Mouse (Mus musculus) embryonic facial prominence, embryonic 14.5 days (tissue): Measurements from ENCODE around the gene Srp9. TPM values are rescaled to one million over a fixed set of nuclear protein-coding genes. Genes with fewer than 3 reads are reported as not detected.
"Not testable (repeated sequence)": the region's sequence is repeated elsewhere in the genome, so short reads cannot be mapped to it uniquely, and the experiment has no call there.

Source experiments
- ATAC-seq: fragments of 200-750 bp; cut with Nextera tagmentation; 2 replicates; pipeline ENCODE4 v1.8.0; 2017; ENCODE audit warnings: low read depth, moderate number of reproducible peaks, moderate TSS enrichment
- DNase-seq: peaks from one replicate; pipeline ENCODE4 v3.0.0-alpha.2; 2015; ENCODE audit warnings: low spot score
- H3K27ac ChIP-seq: fragments of 300-500 bp; sonication (generic); replicated peaks from 2 replicates; pipeline ENCODE4 v1.5.1; 2014; ENCODE audit warnings: low read depth, mild to moderate bottlenecking, low read length, moderate library complexity
- H3K27me3 ChIP-seq: fragments of 300-500 bp; sonication (generic); replicated peaks from 2 replicates; pipeline ENCODE4 v1.6.1; 2014; ENCODE audit warnings: low read length; ENCODE audit not compliant: control insufficient read depth, insufficient read depth
- H3K36me3 ChIP-seq: fragments of 300-500 bp; sonication (generic); 2 replicates; pipeline ENCODE4 v1.6.1; 2014; ENCODE audit warnings: low read length, mixed read lengths; ENCODE audit not compliant: control insufficient read depth, insufficient read depth
- H3K4me1 ChIP-seq: fragments of 300-500 bp; sonication (generic); 2 replicates; pipeline ENCODE4 v1.6.1; 2014; ENCODE audit warnings: antibody characterized with exemption, low read length; ENCODE audit not compliant: control insufficient read depth, insufficient read depth
- H3K4me2 ChIP-seq: fragments of 300-500 bp; sonication (generic); 2 replicates; pipeline ENCODE4 v1.6.1; 2014; ENCODE audit warnings: low read depth, mild to moderate bottlenecking, low read length, moderate library complexity, mixed read lengths
- H3K4me3 ChIP-seq: fragments of 300-500 bp; sonication (generic); 2 replicates; pipeline ENCODE4 v1.5.1; 2014; ENCODE audit warnings: low read depth, mild to moderate bottlenecking, low read length
- H3K9ac ChIP-seq: fragments of 300-500 bp; sonication (generic); 2 replicates; pipeline ENCODE4 v1.6.1; 2014; ENCODE audit warnings: low read depth, mild to moderate bottlenecking, low read length, moderate library complexity, mixed read lengths
- H3K9me3 ChIP-seq: fragments of 300-500 bp; sonication (generic); 2 replicates; pipeline ENCODE4 v1.6.1; 2016; ENCODE audit warnings: low read length; ENCODE audit not compliant: control insufficient read depth
- WGBS: fragments of 180-500 bp; shearing (Covaris S2); extraction: QIAGEN DNeasy Blood & Tissue Kit; methylation state at CpG from one replicate; pipeline ENCODE4 v1.1.7; 2014; 5-methylcytosine and 5-hydroxymethylcytosine counted together
- polyA plus RNA-seq: library from polyadenylated mRNA; unstranded; fragments of >200 nt; fragmentation: Nextera tagmentation; extraction: Ambion mirVana; gene quantifications from 2 replicates; pipeline ENCODE4 v1.2.1, GENCODE M21; 2014

Srp9 gene
- polyA plus RNA-seq, 1 experiment from 2014 or later = 175 TPM

GRCm38 (mm10) chr1:182176985-182177384 lies 52.4 kb downstream of the Srp9 start:
- 91% methylated on average over 19 of the region's 19 CpGs for WGBS

GRCm38 (mm10) chr1:182181456-182182305 lies 57.1 kb downstream of the Srp9 start:
- Histone ChIP-seq H3K27me3 (no peaks in the 10 kb centered on the region), H3K4me3 (no peak overlapping the region), H3K9ac (no peak overlapping the region), H3K27ac (no peak overlapping the region), H3K4me2 (no peak overlapping the region), H3K36me3 (no peaks in the 10 kb centered on the region), H3K9me3 (no peaks in the 10 kb centered on the region), H3K4me1 (no peaks in the 10 kb centered on the region)
- ATAC-seq (no peak), DNase-seq (no peak)
- WGBS = 66% methylated on average over 5 of the region's 5 CpGs

More at GRCm38 (mm10) chr1:182176985-182177384, 52.4 kb downstream of the Srp9 start:
- H3K27me3 ChIP-seq, DNase-seq, H3K9ac ChIP-seq, H3K4me2 ChIP-seq, ATAC-seq, H3K4me1 ChIP-seq, H3K4me3 ChIP-seq, H3K36me3 ChIP-seq, H3K27ac ChIP-seq, H3K9me3 ChIP-seq: not testable (repeated sequence)

Other genes with a start within 250 kb of the Srp9 start
- gene Enah, start 104.7 kb upstream of the Srp9 start, polyA plus RNA-seq = 23.7 and 27.6 TPM in 2 replicates
- not detected in 2 replicates for gene Vmn1r1, start 39.7 kb downstream of the Srp9 start, polyA plus RNA-seq
- gene Degs1, start 158.1 kb downstream of the Srp9 start, polyA plus RNA-seq = 149 and 152 TPM in 2 replicates
- 24.3 and 25.4 TPM in 2 replicates for gene Fbxo28, start 216.9 kb downstream of the Srp9 start, polyA plus RNA-seq